Mouse (Mus musculus): ENCODE measurements around the gene Naa80. TPM values are rescaled to one million over a fixed set of nuclear protein-coding genes. Genes with fewer than 3 reads are reported as not detected.
A peak's percentile ranks its signal among the peaks of the same experiment; 100 is the strongest.

Naa80 gene
- polyA plus RNA-seq, 2 experiments from 2014 or later = 16.6 to 21.7 TPM

DNA sequence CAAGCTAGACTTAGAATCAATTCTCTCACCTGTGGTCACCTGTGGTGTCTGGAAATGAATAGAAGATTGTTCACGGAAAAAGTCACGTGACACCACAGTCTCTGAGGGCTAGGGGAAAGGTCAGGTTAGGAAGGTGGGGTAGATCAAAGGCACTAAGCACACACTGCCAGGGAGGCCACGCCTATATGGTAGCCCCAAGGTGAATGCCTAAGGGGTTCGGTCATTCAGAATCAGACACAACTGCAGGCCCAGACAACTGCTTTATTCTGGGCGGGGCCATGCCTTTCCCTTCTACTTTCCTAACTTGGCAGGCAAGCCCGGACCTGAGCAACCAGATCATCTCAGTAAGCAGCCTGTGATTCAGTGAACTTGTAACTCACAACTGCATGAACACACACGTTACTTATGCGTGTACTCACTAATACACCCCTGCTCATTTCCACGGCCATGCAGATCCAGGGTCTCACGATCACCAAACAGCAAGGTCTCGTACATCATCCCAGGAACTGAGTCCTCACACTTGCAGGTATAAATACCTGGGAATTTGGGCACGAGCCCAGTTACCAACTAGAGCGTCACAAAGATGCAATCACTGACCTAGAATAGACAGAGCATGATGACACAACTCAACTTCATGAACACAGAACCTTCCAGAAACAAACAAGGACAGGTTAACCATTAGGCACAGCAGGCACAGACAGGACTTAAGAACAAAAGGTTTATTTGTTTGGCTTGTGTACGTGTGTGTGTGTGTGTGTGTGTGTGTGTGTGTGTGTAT is 2.9 kb upstream of the Naa80 start:
- ATAC-seq = no peak

- no peak for ATAC-seq
Observed at GRCm38 (mm10) chr9:107576357-107577107, 2.2 kb upstream of the Naa80 start, which contains the start of gene Hyal1. Hyal1 (plus strand) TSS chr9:107576927.

DNA sequence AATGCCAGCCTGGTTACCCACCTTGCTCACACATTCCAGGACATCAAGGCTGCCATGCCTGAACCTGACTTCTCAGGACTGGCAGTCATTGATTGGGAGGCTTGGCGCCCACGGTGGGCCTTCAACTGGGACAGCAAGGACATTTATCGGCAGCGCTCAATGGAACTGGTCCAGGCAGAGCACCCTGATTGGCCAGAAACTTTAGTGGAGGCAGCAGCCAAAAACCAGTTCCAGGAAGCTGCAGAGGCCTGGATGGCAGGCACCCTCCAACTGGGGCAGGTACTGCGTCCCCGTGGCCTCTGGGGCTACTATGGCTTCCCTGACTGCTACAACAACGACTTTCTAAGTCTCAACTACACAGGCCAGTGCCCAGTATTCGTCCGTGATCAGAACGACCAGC is 816 bp upstream of the Naa80 start:
- ATAC-seq = no peak

GRCm38 (mm10) chr9:107579023-107579900 is 575 bp downstream of the Naa80 start:
- no peak for ATAC-seq

DNA sequence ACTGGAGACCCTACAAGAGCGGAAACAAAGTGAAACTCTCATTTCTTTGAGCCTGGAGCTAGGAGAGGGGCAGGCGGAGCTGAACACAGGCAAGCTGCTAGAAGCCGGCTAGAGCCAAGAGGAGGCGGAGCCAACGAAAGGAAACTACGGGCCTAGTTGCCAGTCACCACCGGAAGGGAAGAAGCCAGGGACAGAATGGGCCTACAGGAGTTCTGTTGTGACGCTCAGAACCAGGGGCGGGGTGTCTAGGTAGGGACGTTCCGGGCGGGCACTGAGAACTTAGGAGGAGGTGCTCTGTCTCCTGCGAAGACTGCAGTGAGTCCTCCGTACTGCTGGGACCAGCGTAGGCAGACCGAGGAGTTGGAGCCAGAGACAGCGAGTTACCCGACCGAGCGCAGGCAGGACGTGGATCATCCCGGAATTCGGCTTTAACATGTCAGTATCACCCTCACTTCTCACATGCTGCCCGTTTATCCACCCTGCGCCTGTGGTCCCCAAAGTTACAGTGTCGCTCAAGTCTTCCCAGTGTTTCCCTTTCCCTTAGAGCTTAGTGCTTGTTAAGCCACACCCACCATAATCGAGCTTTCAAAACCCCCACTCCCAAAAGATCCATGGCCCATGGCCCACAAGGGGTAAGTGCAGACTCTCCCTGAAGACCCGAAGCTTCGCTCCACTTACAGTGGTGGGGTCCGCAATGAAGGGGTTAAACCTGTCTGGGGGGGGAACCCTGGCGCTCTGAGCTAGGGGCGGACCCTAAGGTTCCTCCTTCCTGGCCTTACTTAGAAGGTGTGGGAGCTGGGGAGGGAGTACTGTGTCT is 2.0 kb downstream of the Naa80 start, which contains the start of gene Hyal3:
Gene Hyal3, plus strand, starts transcription at position 318 of the 817 bp plus-strand sequence.
- ATAC-seq = peak; percentile 94

- ATAC-seq = no peak
Observed at GRCm38 (mm10) chr9:107581584-107581983, 2.9 kb downstream of the Naa80 start.

DNA sequence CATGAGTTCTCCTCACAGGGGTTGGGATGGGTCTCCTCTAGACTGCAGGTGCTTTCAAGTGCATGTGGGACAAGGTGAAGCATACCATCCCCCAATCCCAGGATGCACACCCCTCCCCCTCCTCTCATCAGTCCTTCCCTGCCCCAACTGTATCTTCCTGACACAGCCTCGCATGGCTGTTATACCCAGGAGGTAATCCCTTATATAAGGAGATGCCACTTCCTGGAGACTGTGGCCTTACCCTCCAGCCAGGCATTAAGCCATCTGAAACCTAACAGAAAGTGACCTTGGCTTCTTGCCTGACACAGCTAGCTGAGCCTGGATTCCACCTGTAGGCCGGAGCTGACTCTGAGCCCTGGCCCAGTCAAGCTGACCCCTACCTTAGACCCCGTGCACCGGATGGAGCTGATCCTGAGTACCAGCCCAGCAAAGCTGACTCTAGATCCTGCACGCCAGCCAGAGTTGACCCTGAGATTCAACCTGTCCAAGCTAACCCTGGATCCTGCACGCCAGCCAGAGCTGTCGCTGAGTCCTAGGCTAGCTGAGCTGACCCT is 3.9 kb downstream of the Naa80 start:
- no peak for ATAC-seq

DNA sequence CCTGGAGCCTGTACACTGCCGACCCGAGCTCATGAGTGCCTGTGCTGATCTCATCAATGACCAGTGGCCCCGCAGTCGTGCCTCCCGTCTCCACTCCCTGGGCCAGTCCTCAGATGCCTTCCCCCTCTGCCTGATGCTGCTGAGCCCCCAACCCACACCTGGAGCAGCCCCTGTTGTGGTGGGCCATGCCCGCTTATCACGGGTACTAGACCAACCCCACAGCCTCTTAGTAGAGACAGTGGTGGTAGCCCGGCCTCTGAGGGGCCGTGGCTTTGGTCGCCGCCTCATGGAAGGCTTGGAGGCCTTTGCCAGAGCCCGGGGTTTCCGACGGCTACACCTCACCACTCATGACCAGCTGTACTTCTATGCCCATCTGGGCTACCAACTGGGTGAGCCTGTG is 4.5 kb downstream of the Naa80 start:
- ATAC-seq = no peak

- no peak for ATAC-seq
Observed at GRCm38 (mm10) chr9:107586504-107586903, 7.8 kb downstream of the Naa80 start.

DNA sequence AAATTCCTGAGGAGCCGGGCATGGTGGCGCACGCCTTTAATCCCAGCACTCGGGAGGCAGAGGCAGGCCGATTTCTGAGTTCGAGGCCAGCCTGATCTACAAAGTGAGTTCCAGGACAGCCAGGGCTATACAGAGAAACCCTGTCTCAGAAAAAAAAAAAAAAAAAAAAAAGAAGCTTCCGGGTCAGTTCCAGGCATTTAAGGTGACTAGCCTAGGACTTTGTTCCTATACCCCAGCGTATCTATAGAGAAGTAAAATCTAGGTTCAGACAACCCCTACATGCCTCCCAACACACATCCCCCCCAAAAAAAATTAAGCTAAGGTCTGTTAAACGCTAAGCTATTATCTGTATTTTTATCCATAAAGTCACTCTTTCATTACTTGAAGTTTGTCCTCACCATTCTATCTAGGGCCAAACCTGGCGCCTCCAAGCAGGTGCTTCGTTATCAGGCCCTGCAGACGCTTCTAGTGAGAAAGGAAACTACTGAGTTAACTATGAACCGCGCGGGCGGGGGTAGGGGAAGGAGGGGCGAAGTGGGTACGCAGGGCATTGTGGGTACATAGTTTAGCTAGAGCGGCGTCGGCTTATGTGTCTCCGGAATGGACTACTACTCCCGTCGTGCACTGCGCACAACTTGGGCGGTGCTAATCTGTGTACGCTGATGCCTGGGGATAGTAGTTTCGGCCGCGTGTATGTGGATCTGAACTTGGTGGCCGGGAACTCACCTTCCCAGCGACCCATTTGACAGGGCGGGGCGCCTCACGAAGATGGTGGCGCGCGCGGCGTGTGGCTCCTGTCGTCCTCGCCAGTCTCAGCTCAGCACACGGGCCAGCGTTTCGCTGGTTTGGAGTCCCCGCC is 8.5 kb downstream of the Naa80 start, which contains the start of gene Ifrd2:
Gene Ifrd2, plus strand, starts transcription at position 669 of the 859 bp plus-strand sequence.
- ATAC-seq = peak; percentile 99

- ATAC-seq = no peak
Observed at GRCm38 (mm10) chr9:107587833-107588639, 9.3 kb downstream of the Naa80 start.

DNA sequence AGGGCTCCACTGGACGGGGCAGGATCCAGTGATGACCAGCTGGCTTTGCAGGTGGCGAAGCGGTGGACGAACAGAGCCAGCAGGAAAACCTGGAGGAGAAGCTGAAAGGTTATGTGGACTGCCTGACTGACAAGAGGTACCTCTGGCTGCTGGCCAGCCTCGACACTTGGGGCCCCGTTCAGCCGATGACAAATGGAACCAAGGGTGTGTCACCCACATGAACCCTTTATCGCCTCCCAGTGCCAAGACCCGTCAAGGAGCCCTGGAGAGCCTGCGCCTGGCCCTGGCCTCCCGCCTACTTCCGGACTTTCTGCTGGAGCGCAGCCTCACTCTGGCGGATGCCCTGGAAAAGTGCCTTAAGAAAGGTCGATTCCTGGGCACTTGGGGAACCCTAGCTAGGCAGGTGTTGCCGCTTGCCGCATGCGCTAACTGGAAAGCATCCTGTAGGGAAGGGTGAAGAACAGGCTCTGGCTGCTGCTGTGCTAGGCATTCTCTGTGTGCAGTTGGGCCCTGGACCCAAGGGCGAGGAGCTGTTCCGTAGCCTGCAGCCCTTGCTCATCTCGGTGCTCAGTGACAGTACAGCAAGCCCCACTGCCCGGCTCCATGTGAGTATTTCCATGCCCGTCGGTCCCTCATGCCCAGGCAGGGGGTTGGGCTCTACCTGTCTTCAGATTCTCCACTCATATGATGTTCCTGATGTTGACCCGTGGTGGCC is 11.5 kb downstream of the Naa80 start:
- ATAC-seq = no peak

GRCm38 (mm10) chr9:107590773-107591060 is 12.0 kb downstream of the Naa80 start:
- no peak for ATAC-seq

DNA sequence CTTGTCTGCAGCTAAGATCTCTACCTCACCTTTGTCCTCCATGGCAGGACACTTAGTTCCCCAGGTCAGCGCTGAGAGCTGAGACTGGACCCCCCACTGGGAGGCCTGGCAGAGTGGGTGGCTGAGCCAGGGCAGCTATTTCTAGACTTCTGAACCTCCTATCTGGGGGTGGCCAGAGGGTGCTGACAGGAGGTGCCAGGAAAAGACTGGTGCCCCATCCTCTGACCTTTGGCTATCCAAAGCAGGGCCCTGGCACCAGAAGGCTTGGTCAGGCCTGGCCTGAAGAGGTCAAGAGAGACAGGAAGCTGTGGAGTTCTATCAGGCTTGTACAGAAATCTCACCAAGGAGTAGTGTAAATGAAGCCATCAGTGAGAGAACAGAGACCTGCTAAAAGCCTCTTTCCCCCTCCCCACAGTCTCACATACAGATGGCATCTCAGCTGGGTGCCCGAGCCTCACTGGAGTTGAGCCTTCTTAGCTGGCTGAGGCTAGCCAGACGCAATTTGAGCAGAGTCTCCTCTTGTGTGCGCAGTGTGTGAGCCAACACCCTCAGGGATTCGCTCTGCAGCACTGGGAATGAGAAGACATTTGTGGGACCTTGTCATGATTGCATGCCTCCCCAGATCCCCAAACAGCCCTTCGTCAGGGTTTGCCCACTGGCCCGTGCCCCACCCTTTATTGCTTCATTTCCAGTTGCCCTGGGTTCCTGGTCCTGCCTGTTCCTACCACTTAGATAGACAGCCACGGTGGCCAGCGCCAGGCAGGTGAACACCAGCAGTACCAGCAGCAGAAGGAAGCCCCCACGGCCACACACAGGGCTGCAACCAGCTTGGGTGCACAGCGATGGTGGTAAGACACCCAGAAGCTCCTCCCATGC is 14.7 kb downstream of the Naa80 start:
- no peak for ATAC-seq

DNA sequence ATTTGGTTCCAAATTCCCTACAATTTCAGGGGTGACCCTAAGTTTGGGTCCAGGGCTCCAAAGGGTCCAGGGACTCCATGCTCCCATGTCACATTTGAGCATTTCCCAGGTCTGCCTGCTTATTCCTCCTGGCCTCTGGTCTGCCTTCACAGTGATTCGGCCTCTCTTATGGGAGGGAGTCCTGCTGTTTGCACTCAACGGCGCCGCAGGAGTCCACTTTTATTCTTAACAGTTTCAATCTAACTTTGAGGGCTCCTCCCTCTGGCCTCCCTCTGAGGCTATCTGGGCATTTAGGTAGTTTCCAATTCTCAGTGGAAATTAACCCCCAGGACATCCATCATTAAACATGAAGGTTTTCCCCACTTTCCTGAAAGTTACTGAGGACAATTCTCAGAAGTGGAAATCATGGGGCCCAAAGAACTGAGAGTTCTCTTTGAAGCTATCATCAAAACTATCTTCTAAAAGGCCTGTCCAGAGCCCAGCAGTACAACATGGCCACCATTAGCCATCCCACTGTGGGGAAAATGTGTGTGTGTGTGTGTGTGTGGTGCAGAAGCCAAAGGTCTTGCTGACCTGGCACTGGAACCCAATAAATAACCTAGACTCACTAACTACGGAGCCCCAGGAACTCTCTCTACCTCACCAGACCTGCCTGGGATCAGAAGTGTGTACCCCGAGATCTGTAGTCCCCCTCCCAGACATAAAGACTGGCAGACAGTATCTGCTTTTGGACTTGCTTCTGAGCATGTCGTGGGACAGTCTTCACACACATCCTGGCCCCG is 15.8 kb downstream of the Naa80 start:
- no peak for ATAC-seq

- ATAC-seq = no peak
Observed at GRCm38 (mm10) chr9:107596619-107597569, 18.2 kb downstream of the Naa80 start.
